Mouse (Mus musculus) urinary bladder, postnatal 4 days (tissue): Measurements from ENCODE around the gene Ppp1r14b.

Experiments used
- DNase-seq, 2 experiments: peaks; one replicate each; pipeline ENCODE4 v3.0.0; 2021 to 2022; ENCODE audit warnings: low spot score in 2 of 2

Gene Ppp1r14b

DNA sequence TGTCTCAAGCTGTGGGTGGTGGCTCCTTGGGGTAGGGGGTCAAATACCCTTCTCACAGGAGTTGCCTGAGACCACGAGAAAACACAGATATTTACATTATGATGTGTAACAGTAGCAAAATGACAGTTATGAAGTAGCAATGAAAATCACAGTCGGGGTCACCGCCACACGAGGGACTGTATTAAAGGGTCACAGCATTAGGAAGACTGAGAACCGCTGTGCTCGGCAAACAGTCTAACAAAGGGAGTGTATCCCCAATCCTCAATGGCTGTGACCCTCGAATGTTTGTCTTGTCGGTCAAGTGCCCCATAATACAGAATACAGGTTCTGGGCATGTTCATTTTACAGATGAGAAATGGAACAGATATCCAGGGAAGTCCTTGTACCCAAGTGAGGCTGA, 19.2 kb downstream of the Ppp1r14b start:
- DNase-seq = no peak

GRCm38 (mm10) chr19:6994489-6994888, 19.7 kb downstream of the Ppp1r14b start:
- no peak for DNase-seq

DNA sequence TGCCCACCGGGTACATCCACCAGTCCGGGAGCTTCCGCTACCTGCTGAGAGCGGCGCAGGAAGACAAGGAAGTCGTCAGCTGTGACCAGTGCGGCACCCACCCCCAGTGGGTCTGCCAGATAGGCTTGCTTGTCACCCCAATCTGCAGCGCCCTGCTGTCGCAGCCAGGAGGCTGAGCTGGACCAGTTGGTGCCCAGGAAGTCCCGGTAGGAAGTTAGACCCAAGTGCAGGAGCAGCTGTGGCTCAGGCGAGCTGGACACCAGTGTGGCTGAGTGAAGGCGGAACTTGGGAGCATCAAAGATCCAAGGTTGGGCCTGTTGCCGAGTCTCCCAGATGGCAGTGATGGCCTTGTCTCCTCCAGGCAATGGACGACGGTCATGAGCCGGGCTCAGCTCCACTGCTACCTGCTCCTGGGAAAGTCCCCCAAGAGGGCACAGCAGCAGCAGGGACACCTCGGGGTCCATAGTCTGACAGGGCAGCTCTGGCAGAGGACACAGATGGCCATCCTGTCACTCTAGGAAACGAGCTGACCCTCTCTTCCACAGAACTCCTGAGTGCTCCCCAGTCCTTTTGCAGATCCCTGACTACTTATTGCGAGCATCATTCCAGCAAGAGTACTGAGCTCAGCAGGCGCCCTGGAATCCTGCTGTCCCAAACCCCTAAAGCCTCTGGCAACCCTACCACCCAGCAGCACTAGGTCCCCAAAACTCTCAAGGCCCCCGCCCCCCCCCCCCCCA, 20.7 kb downstream of the Ppp1r14b start:
- DNase-seq = no peak

GRCm38 (mm10) chr19:6996006-6996405, 21.2 kb downstream of the Ppp1r14b start, which contains the start of the genes Nudt22 and Trpt1:
Nudt22 (minus strand) TSS chr19:6996117.
Trpt1 (plus strand) TSS chr19:6996131.
- DNase-seq = peak; percentile 82 to 90

DNA sequence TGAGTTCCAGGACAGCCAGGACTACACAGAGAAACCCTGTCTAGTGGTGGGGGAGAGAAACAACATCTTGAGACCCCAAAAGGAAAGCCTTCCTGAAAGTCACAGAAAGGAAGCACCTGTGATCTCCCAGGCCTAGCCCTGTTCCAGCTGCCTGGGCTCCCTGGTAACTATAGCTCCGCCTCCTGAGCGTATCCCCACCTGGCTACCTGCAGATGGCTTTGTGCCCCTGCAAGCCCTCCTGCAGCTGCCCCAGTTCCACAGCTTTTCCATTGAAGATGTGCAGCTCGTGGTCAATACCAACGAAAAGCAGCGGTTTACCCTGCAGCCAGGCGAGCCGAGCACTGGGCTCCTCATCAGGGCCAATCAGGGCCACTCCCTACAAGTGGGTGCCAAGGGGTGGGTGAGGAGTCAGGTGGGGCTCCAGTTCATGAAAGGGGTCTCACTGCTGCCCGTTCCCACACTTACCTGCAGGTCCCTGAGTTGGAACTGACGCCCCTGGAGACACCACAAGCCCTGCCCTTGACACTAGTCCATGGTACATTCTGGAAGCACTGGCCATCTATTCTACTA, 23.0 kb downstream of the Ppp1r14b start:
- no peak for DNase-seq

DNA sequence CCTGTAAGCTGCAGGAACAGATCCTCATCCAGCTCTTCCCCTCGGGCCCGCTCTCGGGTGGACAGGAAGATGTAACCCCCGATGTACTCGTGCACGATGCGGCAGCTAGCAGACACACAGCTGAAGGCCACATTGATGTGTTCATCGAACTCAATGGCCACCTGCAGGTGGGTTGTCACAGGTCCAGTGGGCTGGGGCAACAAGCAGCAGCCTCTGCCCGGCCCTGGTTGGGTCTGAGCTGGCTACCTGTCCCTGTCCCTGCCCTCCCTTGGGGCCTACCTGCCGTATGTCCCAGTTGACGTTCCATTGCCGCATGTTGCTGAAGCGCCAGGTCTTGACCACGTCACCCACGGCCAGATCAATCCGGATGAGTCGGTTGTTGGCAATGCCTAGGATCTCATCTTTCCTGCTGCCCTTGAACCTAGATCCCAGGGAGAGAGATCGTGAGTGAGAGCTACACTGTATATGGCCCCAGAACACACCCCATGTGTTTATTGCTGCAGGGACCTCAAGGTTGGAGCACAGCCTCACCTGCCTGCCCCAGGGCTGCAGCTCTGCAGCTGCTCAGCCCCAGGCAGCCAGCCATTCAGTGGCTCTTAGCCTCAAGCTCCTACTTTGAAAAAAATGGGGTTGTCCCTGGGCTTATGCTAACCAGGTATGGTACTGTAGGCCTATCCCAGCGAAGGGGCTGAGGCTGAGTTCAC, 24.7 kb downstream of the Ppp1r14b start:
- DNase-seq = no peak

GRCm38 (mm10) chr19:7006892-7007593, 32.3 kb downstream of the Ppp1r14b start:
- no peak for DNase-seq

- no peak for DNase-seq
Observed at GRCm38 (mm10) chr19:7012426-7012825, 37.7 kb downstream of the Ppp1r14b start.

GRCm38 (mm10) chr19:7013984-7014383, 39.2 kb downstream of the Ppp1r14b start:
- DNase-seq = no peak

- no peak for DNase-seq
Observed at GRCm38 (mm10) chr19:7014481-7015135, 39.8 kb downstream of the Ppp1r14b start.

- DNase-seq = no peak
Observed at GRCm38 (mm10) chr19:7017541-7018457, 43.0 kb downstream of the Ppp1r14b start.

- DNase-seq = no peak
Observed at GRCm38 (mm10) chr19:7018546-7018945, 43.8 kb downstream of the Ppp1r14b start.

DNA sequence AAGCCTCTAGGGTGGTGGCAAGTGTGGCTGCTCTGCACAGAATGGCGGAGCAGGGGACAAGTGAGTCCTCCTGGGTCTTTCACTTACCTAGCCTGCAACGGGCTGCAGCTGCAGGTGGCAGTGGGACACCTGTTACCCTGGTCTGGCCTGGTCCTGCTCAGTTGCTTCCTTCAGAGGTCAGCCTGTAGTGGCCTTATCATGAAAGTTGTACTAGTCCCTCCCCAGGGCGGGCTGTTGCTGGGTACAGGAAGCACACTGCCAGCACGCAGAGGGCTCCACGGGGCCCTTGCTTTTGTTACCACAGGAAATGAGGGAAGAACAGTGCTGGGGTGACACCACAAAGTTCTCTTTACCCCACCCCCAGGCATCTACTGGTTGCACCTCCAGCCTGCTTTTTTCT, 44.4 kb downstream of the Ppp1r14b start, which contains the start of gene Fermt3:
Fermt3 (minus strand) TSS at position 279 of the 400 bp plus-strand sequence.
- DNase-seq = peak in 1 of 2 experiments; percentile 26

DNA sequence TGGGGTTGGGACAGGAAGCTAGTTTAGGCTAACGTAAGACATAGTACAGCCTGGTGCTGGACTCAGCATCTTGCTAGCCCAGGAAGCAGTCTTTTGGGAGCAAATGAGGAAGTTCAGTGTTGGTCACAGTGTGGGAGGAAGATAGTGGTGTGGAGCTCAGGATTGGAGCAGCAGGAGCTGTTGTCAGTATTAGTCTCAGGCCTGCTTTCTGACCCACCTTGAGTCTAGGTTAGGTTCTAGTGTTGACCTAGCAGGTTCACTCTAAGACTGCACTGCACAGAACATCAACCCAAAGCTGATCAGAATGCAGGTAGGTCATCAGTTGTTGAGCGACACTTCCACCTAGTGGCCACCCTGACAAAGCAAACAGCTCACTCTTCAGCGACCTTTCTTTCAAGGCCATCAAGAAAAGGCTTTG, 45.5 kb downstream of the Ppp1r14b start:
- DNase-seq = no peak
